Mouse (Mus musculus): Measurements from ENCODE around the gene Slc17a9. TPM values are rescaled to one million over a fixed set of nuclear protein-coding genes. Genes with fewer than 3 reads are reported as not detected.

Gene Slc17a9
- 6.4 and 6.7 TPM in 2 replicates for polyA plus RNA-seq (2012; ENCODE audit: insufficient read depth, insufficient read length, missing spikeins)

DNA sequence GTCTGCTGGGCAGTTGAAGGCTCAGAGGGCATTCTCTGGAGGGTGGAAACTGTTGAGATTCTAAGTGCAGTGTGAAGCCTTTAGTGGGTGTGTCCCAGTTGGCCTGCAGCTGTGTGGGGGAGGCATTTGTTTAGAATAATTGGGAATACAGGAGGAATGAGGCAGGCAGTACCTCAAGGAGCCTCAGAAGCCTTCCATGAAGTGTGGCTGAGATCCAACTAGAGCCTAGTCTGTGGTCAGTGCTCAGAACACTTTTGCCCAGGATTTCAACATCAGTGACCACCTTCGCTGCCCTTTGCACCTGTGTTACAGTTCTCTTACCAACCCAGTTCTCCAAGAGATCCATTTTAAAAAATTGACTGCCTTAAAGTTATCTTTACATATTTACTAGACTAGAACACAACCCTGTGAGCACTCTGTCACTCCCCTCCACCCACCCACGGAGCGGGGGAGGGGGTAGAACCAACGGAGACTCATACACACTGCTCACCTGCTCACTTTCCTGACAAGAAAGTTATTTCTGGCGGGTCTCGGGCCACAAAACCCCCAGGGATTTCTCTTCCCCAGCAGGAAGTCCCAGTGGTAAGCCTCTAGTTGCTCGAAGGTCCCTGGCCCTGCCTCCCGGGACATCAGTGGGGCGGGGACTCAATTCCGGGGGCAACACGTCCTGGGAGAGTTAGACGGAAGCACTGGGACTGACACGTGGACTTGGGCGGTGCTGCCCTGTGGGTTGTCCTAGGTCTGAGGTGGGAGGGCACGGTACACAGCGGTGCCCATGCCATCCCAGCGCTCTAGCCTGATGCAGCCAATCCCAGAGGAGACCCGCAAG, at the start of gene Slc17a9:
TSS of gene Slc17a9 (plus strand) at position 679 of the 829 bp plus-strand sequence.
- Histone ChIP-seq H3K4me1 (ENCODE audit: control insufficient read depth, insufficient read depth, low read length) (peaks cover 27% of the 10 kb centered on the region), H3K4me3 (ENCODE audit: insufficient read depth, low read length) (peak within 1 kb of the TSS; percentile 68), H3K27ac (ENCODE audit: insufficient read depth, low read depth, low read length) (peak within 1 kb of the TSS; percentile 57)
- no peak for TF ChIP-seq CTCF (IDR thresholded peaks at IDR 0.05; ENCODE audit: low read depth, low read length)
- no peak for TF ChIP-seq POLR2A (IDR thresholded peaks at IDR 0.05; ENCODE audit: borderline replicate concordance, low read depth, low read length)

DNA sequence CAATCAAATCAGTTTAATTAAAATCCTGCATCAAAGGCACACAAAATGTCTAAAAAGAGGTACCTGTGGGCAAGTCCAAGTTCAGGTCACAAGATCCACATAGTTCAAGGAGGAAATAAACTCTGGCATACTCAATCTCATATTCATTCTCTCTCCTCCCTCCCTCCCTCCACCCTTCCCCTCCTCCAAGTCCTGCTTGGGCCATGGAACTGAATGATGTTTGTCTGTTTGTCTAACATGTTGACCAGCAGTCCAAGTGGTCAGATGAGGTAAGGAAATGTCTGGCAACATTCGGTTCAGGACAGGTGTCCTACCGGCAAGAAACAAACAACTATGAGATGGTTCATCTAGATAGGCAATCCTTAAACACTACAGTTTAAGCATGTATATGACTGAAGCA, 48.4 kb upstream of the Slc17a9 start:
- TF ChIP-seq POLR2A (IDR thresholded peaks at IDR 0.05; ENCODE audit: borderline replicate concordance, low read depth, low read length) (no peak), CTCF (IDR thresholded peaks at IDR 0.05; ENCODE audit: low read depth, low read length) (no peak)
- Histone ChIP-seq H3K27ac (ENCODE audit: insufficient read depth, low read depth, low read length) (no peak overlapping the region), H3K4me3 (ENCODE audit: insufficient read depth, low read length) (no peak overlapping the region), H3K4me1 (ENCODE audit: control insufficient read depth, insufficient read depth, low read length) (0 out of 2 replicates have a peak, but pooled peaks cover 6% of the 10 kb centered on the region)

DNA sequence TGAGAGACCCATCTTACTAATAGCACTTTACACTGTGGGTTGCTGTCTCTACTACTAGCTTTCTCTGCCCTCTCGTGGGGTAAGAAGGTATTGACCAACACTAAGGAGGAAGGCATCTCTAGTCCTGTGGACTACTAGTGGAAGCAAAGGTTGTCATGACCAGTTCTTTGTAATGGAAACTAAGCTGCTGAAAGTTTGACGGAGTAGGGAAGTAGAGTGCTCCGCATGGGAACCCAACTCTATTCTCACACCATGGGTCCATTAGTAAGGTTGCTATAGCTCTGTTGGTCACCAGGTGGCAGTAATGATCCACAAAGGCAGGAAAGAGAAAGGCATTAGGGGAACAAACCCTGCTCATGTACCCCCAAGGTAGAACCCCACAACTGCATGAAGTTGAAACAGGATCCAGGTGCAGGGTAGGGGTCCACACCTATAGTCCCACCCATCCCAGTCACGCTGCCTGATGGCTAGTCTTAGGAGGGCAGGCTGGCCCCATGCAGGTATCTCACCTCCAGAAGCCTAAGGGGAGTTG, 46.4 kb upstream of the Slc17a9 start:
- H3K4me1 ChIP-seq (ENCODE audit: control insufficient read depth, insufficient read depth, low read length), result 0 out of 2 replicates have a peak, but pooled peaks cover 6% of the 10 kb centered on the region
- H3K4me3 ChIP-seq (ENCODE audit: insufficient read depth, low read length), result no peak overlapping the region
- H3K27ac ChIP-seq (ENCODE audit: insufficient read depth, low read depth, low read length), result no peak overlapping the region
- peak; percentile 38; the same call in 1 of the 2 replicates for TF ChIP-seq CTCF (IDR thresholded peaks at IDR 0.05; ENCODE audit: low read depth, low read length)
- TF ChIP-seq POLR2A (IDR thresholded peaks at IDR 0.05; ENCODE audit: borderline replicate concordance, low read depth, low read length), result no peak

DNA sequence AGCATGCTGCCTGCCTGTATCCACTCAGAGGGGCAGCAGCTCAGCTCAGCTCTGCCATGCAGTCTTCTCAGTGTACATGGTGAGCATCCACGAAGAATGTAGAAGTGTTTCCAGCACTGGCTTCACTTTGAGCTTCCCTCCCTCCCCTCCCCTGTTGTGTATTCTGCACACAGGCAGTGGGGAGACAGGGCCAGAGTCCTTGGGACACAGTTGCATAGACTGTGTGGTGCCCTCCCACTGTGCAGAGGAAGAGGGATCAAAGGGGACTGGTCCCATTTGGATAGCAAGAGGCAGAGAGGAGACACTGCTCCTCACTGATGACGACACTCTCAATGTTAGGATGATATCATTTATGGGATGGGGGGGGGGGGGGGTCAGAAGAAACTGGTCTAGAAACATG, 43.8 kb upstream of the Slc17a9 start:
- TF ChIP-seq CTCF (IDR thresholded peaks at IDR 0.05; ENCODE audit: low read depth, low read length), result no peak
- no peak for TF ChIP-seq POLR2A (IDR thresholded peaks at IDR 0.05; ENCODE audit: borderline replicate concordance, low read depth, low read length)

GRCm38 (mm10) chr2:180683524-180683923, 41.5 kb upstream of the Slc17a9 start:
- H3K4me3 ChIP-seq (ENCODE audit: insufficient read depth, low read length), result no peak overlapping the region
- H3K4me1 ChIP-seq (ENCODE audit: control insufficient read depth, insufficient read depth, low read length), result 0 out of 2 replicates have a peak, but pooled peaks cover 6% of the 10 kb centered on the region
- H3K27ac ChIP-seq (ENCODE audit: insufficient read depth, low read depth, low read length), result no peak overlapping the region
- no peak for TF ChIP-seq CTCF (IDR thresholded peaks at IDR 0.05; ENCODE audit: low read depth, low read length)
- no peak for TF ChIP-seq POLR2A (IDR thresholded peaks at IDR 0.05; ENCODE audit: borderline replicate concordance, low read depth, low read length)

More for the DNA sequence above, 43.8 kb upstream of the Slc17a9 start:
- Histone ChIP-seq H3K4me1 (ENCODE audit: control insufficient read depth, insufficient read depth, low read length) (0 out of 2 replicates have a peak, but pooled peaks cover 6% of the 10 kb centered on the region), H3K4me3 (ENCODE audit: insufficient read depth, low read length) (no peak overlapping the region), H3K27ac (ENCODE audit: insufficient read depth, low read depth, low read length) (no peak overlapping the region)

DNA sequence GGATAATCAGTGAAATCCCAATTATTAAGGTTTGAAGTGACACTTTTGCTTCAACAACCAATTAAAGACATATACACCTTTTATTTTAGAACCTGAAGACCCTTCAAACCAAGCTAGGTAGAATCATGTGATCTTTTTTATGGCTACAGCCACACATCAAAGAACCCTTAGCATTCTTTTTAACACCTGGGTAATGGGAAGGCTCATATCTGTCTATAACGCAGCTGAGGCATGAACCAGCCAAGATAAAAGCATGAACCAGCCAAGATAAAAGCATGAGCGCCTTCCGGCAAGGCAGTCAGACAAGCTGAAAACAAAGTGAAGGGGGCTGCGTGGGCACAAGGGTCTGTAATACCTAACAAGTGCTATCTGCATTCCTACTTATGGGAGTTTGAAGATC, 41.0 kb upstream of the Slc17a9 start:
- no peak for TF ChIP-seq POLR2A (IDR thresholded peaks at IDR 0.05; ENCODE audit: borderline replicate concordance, low read depth, low read length)
- no peak for TF ChIP-seq CTCF (IDR thresholded peaks at IDR 0.05; ENCODE audit: low read depth, low read length)
- Histone ChIP-seq H3K27ac (ENCODE audit: insufficient read depth, low read depth, low read length) (no peak overlapping the region), H3K4me1 (ENCODE audit: control insufficient read depth, insufficient read depth, low read length) (0 out of 2 replicates have a peak, but pooled peaks cover 4% of the 10 kb centered on the region)

DNA sequence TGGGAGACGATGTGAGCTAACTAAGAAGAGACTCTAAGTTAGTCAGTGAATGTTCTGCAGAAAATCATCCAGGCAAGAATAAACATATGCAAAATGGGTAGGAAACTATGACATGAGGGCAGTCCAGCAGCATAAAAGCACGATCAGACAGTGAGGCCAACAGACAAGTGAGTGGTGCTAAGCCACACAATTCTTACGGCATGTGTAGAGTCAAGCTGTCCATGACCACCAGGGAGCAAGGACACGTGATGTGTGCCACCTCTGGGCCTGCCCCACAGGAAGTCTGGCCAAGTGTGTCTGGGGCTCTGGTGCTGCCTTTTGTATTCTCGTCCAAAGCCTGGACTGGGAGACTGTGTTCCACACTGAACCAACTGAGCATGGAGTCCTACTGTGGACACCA, 35.2 kb upstream of the Slc17a9 start:
- Histone ChIP-seq H3K4me1 (ENCODE audit: control insufficient read depth, insufficient read depth, low read length) (peaks cover 31% of the 10 kb centered on the region), H3K27ac (ENCODE audit: insufficient read depth, low read depth, low read length) (no peak overlapping the region), H3K4me3 (ENCODE audit: insufficient read depth, low read length) (no peak overlapping the region)
- TF ChIP-seq POLR2A (IDR thresholded peaks at IDR 0.05; ENCODE audit: borderline replicate concordance, low read depth, low read length) (no peak), CTCF (IDR thresholded peaks at IDR 0.05; ENCODE audit: low read depth, low read length) (no peak)

More for the DNA sequence above, 41.0 kb upstream of the Slc17a9 start:
- H3K4me3 ChIP-seq (ENCODE audit: insufficient read depth, low read length), result no peak overlapping the region

- peaks cover 48% of the 10 kb centered on the region for H3K4me1 ChIP-seq (ENCODE audit: control insufficient read depth, insufficient read depth, low read length)
- H3K4me3 ChIP-seq (ENCODE audit: insufficient read depth, low read length), result no peak overlapping the region
- no peak for TF ChIP-seq POLR2A (IDR thresholded peaks at IDR 0.05; ENCODE audit: borderline replicate concordance, low read depth, low read length)
- TF ChIP-seq CTCF (IDR thresholded peaks at IDR 0.05; ENCODE audit: low read depth, low read length), result no peak
- peak overlapping the region; percentile 90 for H3K27ac ChIP-seq (ENCODE audit: insufficient read depth, low read depth, low read length)
These were observed 32.4 kb upstream of the Slc17a9 start for GRCm38 (mm10) chr2:180692630-180693029.

GRCm38 (mm10) chr2:180695176-180695575, 29.9 kb upstream of the Slc17a9 start:
- TF ChIP-seq CTCF (IDR thresholded peaks at IDR 0.05; ENCODE audit: low read depth, low read length), result no peak
- no peak for TF ChIP-seq POLR2A (IDR thresholded peaks at IDR 0.05; ENCODE audit: borderline replicate concordance, low read depth, low read length)

GRCm38 (mm10) chr2:180700457-180700856, 24.6 kb upstream of the Slc17a9 start:
- Histone ChIP-seq H3K4me3 (ENCODE audit: insufficient read depth, low read length) (peak overlapping the region; percentile 88), H3K27ac (ENCODE audit: insufficient read depth, low read depth, low read length) (no peak overlapping the region), H3K4me1 (ENCODE audit: control insufficient read depth, insufficient read depth, low read length) (peaks cover 64% of the 10 kb centered on the region)
- TF ChIP-seq CTCF (IDR thresholded peaks at IDR 0.05; ENCODE audit: low read depth, low read length) (no peak), POLR2A (IDR thresholded peaks at IDR 0.05; ENCODE audit: borderline replicate concordance, low read depth, low read length) (no peak)

More at GRCm38 (mm10) chr2:180695176-180695575, 29.9 kb upstream of the Slc17a9 start:
- H3K4me1 ChIP-seq (ENCODE audit: control insufficient read depth, insufficient read depth, low read length), result peaks cover 64% of the 10 kb centered on the region
- peak overlapping the region; percentile 82 for H3K27ac ChIP-seq (ENCODE audit: insufficient read depth, low read depth, low read length)
- no peak overlapping the region for H3K4me3 ChIP-seq (ENCODE audit: insufficient read depth, low read length)
